Mouse (Mus musculus) liver, embryonic 12.5 days (tissue): Measurements from ENCODE around the gene Wdr25. TPM values are rescaled to one million over a fixed set of nuclear protein-coding genes. Genes with fewer than 3 reads are reported as not detected.

ENCODE experiments used
- ATAC-seq: fragments of 200-750 bp; cut with Nextera tagmentation; 2 replicates; pipeline ENCODE4 v1.8.0; 2017; ENCODE audit warnings: moderate number of reproducible peaks, mild to moderate bottlenecking, moderate library complexity
- H3K27ac ChIP-seq: fragments of 300-500 bp; sonication (generic); 2 replicates; pipeline ENCODE4 v1.5.1; 2016; ENCODE audit warnings: mild to moderate bottlenecking
- H3K27me3 ChIP-seq: fragments of 300-500 bp; sonication (generic); replicated peaks from 2 replicates; pipeline ENCODE4 v1.6.1; 2016; ENCODE audit warnings: mild to moderate bottlenecking, moderate library complexity
- H3K36me3 ChIP-seq: fragments of 300-500 bp; sonication (generic); 2 replicates; pipeline ENCODE4 v1.6.1; 2016; ENCODE audit warnings: mild to moderate bottlenecking, moderate library complexity
- H3K4me1 ChIP-seq: fragments of 300-500 bp; sonication (generic); 2 replicates; pipeline ENCODE4 v1.6.1; 2016
- H3K4me2 ChIP-seq: fragments of 300-500 bp; sonication (generic); 2 replicates; pipeline ENCODE4 v1.6.1; 2016; ENCODE audit warnings: mild to moderate bottlenecking, moderate library complexity
- H3K4me3 ChIP-seq: fragments of 300-500 bp; sonication (generic); 2 replicates; pipeline ENCODE4 v1.5.1; 2016; ENCODE audit warnings: mild to moderate bottlenecking, moderate library complexity
- H3K9ac ChIP-seq: fragments of 300-500 bp; sonication (generic); 2 replicates; pipeline ENCODE4 v1.6.1; 2016; ENCODE audit warnings: mild to moderate bottlenecking, moderate library complexity
- H3K9me3 ChIP-seq: fragments of 300-500 bp; sonication (generic); replicated peaks from 2 replicates; pipeline ENCODE4 v1.6.1; 2016; ENCODE audit warnings: mild to moderate bottlenecking, moderate library complexity
- WGBS: fragments of 180-500 bp; shearing (Covaris S2); methylation state at CpG from one replicate; pipeline ENCODE4 v1.1.7; 2016; ENCODE audit not compliant: insufficient replicate concordance; 5-methylcytosine and 5-hydroxymethylcytosine counted together
- polyA plus RNA-seq: library from polyadenylated mRNA; unstranded; fragments of >200 nt; fragmentation: Nextera tagmentation; extraction: Ambion mirVana; gene quantifications from 2 replicates; pipeline ENCODE4 v1.2.1, GENCODE M21; 2016

Gene Wdr25
- polyA plus RNA-seq, 1 experiment from 2014 or later: 5.3 TPM

DNA sequence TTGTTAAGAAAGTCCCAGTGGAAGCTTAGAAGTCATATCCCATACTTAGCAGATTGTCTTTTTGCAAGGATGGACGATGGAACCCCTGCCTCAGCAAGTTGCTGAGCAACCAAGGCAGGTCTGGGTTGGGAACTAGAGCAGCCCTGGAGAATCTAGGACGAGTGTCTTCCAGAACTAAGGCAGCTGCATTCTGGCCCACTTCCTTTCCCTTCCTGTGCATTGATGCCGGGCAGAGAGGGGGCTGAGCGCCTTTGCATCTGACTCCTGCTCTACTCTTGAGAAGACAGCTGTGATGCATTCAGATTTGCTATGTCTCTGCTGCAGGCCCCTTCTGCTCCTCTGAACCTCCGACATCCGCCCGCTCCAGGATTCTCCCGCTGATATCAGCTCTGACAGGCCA, 103.8 kb downstream of the Wdr25 start:
- WGBS: 70% methylated on average over 8 of the region's 8 CpGs
- no peaks in the 10 kb centered on the region for H3K4me1 ChIP-seq
- ATAC-seq: no peak
- H3K36me3 ChIP-seq: no peaks in the 10 kb centered on the region
- H3K9ac ChIP-seq: no peak overlapping the region
- no peaks in the 10 kb centered on the region for H3K9me3 ChIP-seq
- H3K27me3 ChIP-seq: peaks cover 5% of the 10 kb centered on the region
- H3K27ac ChIP-seq: no peak overlapping the region
- no peak overlapping the region for H3K4me2 ChIP-seq
- H3K4me3 ChIP-seq: no peak overlapping the region

DNA sequence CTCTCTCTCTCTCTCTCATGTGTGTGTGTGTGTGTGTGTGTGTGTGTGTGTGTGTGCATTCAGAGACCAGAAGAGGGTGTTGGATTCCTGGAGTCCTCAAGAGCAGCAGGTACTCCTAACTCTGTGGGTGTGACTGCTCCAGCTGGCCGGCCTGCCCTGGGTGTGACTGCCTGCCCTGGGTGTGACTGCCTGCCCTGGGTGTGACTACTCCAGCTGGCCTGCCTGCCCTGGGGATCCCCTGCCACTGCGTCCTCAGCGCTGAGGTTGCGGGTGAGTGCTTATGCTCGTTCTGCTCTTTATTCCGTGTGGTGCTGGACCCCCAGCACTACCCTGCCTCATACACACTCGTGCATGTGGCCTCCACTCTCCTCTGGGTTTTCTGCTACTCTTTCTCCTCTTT, 109.5 kb downstream of the Wdr25 start:
- WGBS: 69% methylated on average over 7 of the region's 7 CpGs
- ATAC-seq: no peak

DNA sequence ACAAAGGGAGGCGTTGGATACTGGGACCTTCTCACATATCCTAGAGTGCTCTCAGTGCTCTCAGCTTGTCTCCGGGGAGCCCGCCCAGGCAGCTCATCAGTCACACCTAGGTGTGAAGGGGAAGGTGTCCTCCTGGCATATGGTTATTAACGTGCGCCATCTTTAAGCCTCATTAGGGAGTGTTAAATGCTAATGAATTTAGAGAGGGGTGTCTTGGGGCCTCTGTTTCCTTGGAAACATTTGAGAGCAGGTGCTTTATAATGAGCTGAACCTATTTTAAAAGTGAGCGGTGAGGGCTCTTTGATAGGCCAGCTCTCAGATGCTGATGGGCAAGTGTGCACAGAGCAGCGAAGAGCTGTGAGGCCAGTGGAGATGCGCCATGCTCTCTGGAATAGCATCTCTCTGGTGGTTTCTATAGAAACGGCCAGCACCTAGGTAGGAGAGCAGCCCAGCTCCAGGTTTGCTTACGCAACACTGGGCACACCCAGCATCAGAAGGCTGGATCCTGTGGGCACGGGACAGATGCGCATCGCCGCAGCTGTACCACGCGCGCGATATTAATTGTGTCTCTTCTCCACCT, 116.7 kb downstream of the Wdr25 start:
- no peak overlapping the region for H3K4me3 ChIP-seq
- no peak overlapping the region for H3K9ac ChIP-seq
- H3K9me3 ChIP-seq: no peaks in the 10 kb centered on the region
- H3K4me1 ChIP-seq: no peaks in the 10 kb centered on the region
- H3K27ac ChIP-seq: no peak overlapping the region
- WGBS: 79% methylated on average over 18 of the region's 18 CpGs
- ATAC-seq: no peak
- no peak overlapping the region for H3K4me2 ChIP-seq
- H3K36me3 ChIP-seq: no peaks in the 10 kb centered on the region
- no peaks in the 10 kb centered on the region for H3K27me3 ChIP-seq

More for the DNA sequence above, 109.5 kb downstream of the Wdr25 start:
- Histone ChIP-seq H3K27me3 (no peaks in the 10 kb centered on the region), H3K9ac (no peak overlapping the region), H3K4me2 (no peak overlapping the region), H3K9me3 (no peaks in the 10 kb centered on the region), H3K4me1 (no peaks in the 10 kb centered on the region), H3K4me3 (no peak overlapping the region), H3K27ac (no peak overlapping the region), H3K36me3 (no peaks in the 10 kb centered on the region)

DNA sequence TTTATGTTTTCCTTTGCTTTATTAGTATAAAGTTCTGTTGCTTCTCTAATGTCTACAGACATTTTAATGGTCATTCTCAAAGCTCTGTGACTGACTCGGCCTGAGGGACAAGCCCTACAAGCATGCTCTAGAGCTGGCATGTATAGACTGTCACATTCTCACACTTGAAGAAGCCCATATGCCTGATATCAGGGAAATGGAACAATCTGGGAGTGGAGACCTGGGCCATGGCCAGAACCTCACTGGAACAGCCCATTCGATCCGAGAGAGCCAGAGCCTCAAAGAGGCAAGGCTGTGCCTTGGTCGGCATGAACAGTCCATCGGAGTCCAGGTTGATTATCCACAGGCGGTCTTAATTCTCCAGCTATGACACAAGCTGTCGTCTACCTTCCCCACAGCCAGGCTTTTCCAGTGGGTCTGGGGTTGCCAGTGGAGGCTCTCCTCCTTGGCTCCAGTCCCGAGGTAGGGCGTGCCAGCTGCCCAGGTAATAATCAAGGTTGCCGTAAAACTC, 128.8 kb downstream of the Wdr25 start:
- Histone ChIP-seq H3K36me3 (peaks cover 8% of the 10 kb centered on the region), H3K4me1 (no peaks in the 10 kb centered on the region), H3K27me3 (no peaks in the 10 kb centered on the region), H3K4me3 (no peak overlapping the region), H3K4me2 (no peak overlapping the region), H3K9me3 (no peaks in the 10 kb centered on the region), H3K9ac (no peak overlapping the region), H3K27ac (no peak overlapping the region)
- no peak for ATAC-seq
- WGBS: 77% methylated on average over 10 of the region's 10 CpGs

DNA sequence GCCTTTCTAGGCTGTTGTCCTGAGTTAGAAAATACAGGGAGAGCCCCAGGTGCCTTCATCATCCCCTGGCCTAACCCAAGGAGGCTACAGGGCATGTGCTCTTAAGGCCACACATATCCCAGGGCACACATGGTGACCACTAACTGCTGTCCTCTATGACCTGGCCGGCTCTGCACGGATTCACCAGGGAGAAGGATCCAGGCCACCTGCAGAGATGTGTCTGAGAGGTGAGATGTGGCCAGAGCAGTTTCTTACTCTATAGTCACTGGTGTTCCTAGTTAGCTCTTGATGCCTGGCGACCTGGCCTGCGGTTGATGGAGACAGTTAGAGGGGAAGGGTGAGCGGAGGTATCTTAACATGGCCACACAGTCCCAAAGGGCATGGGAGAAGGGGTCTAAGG, 129.5 kb downstream of the Wdr25 start:
- 74% methylated on average over 5 of the region's 5 CpGs for whole genome bisulfite sequencing
- H3K9me3 ChIP-seq: no peaks in the 10 kb centered on the region
- H3K4me3 ChIP-seq: no peak overlapping the region
- H3K9ac ChIP-seq: no peak overlapping the region
- H3K27ac ChIP-seq: no peak overlapping the region
- no peak overlapping the region for H3K4me2 ChIP-seq
- H3K27me3 ChIP-seq: no peaks in the 10 kb centered on the region
- no peak for ATAC-seq
- H3K4me1 ChIP-seq: no peaks in the 10 kb centered on the region
- H3K36me3 ChIP-seq: peaks cover 8% of the 10 kb centered on the region

DNA sequence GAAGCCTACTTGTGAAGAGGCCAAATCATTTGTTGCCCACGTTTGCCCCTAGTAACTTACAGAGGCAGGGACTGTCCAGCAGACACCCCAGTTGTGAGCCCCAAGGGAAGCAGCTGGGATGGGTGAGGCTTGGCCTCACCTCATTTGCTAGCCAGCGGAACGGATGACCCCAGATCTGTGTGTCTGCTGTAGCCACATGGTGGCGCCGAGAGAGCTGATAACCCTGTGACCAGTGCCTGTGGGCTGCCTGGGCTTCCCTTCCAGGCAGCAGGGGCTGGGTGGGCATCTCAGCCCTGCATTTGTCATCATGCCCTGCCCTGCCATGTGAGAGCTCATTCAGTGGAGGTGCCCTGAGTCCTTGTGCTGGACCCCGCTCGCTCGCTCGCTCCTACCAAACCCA, 130.3 kb downstream of the Wdr25 start:
- no peak overlapping the region for H3K27ac ChIP-seq
- ATAC-seq: no peak
- no peaks in the 10 kb centered on the region for H3K9me3 ChIP-seq
- no peak overlapping the region for H3K9ac ChIP-seq
- H3K36me3 ChIP-seq: peaks cover 8% of the 10 kb centered on the region
- H3K27me3 ChIP-seq: no peaks in the 10 kb centered on the region
- no peaks in the 10 kb centered on the region for H3K4me1 ChIP-seq
- no peak overlapping the region for H3K4me3 ChIP-seq
- WGBS: 53% methylated on average over 9 of the region's 9 CpGs
- no peak overlapping the region for H3K4me2 ChIP-seq

DNA sequence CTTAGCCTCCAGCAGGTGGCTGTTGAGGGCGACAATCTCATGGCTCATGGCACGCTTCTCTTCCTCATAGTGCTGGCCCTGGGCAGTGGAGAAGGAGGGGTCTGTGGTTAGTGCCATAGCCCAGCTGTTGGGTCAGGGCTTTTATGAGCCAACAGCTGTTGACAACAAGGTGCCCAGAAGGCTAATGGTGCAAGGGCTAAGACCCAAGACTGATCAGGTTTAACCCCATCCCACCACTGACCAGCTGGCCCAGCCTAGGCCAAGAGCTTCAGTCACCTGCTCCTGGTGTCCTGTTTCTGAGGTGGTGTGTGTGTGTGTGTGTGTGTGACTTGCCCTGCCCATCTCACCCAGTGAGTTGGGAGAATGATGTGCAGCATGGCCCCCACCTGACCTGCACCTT, 143.6 kb downstream of the Wdr25 start:
- Histone ChIP-seq H3K4me1 (no peaks in the 10 kb centered on the region), H3K9ac (no peak overlapping the region), H3K4me2 (no peak overlapping the region), H3K36me3 (no peaks in the 10 kb centered on the region), H3K4me3 (no peak overlapping the region), H3K27me3 (peaks cover 52% of the 10 kb centered on the region), H3K27ac (no peak overlapping the region), H3K9me3 (no peaks in the 10 kb centered on the region)
- 71% methylated on average over 2 of the region's 2 CpGs for WGBS
- ATAC-seq: no peak

DNA sequence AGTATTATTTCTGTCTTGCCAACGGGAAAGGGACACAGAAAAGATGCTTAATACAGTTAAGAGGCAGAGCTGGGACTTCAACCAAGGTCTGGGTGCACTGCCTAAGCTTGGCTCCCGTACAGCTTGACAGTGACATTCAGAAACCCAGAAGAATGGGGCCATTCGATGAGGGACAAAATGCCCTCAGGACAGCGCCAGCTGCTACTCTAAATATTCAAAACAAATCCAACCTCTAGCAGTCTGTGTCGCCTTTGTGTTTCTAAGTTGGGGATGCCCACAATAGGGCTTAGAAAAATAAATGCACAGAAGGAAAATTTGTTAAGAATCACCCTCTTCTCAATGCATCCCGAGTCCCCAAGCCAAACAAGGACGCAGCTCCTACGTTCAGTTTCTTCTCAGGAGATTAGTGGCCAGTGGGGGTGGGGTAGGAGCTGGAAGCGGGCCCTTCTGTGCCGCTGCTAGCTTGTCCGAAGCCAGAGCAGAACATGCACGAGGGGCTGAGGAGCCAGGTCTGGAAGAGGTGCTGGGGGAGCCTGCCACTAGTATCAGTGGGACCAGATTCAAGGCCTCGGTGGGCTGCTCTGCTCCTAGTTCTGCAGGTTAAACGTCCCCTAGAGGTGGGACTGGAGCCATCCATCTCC, 144.9 kb downstream of the Wdr25 start:
- Histone ChIP-seq H3K9ac (no peak overlapping the region), H3K9me3 (no peaks in the 10 kb centered on the region), H3K27ac (no peak overlapping the region), H3K36me3 (no peaks in the 10 kb centered on the region), H3K27me3 (peaks cover 50% of the 10 kb centered on the region), H3K4me1 (no peaks in the 10 kb centered on the region), H3K4me3 (no peak overlapping the region), H3K4me2 (no peak overlapping the region)
- no peak for ATAC-seq
- 45% methylated on average over 14 of the region's 14 CpGs for WGBS

DNA sequence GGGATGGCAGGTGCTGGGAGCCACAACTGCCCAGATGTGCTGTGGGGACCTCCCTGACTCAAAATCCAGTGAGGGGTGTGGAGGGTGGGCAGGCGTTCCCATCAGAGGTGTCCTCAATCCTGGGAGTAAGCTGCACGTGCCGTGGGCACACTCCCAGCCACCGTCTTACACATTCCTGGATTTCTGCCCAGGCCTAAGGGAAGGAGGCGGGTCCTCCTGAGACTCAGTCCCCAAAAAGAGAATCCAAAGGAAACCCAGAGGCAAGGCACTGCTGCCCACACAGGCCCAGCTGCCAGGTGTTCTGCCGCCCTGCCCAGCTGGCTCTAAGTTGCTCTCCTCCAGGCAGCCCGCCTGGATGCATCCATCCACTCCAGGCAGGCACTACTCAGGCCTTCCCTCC, 145.9 kb downstream of the Wdr25 start:
- Histone ChIP-seq H3K9ac (no peak overlapping the region), H3K4me1 (no peaks in the 10 kb centered on the region), H3K36me3 (no peaks in the 10 kb centered on the region), H3K27ac (no peak overlapping the region), H3K9me3 (no peaks in the 10 kb centered on the region), H3K4me3 (no peak overlapping the region), H3K4me2 (no peak overlapping the region), H3K27me3 (peaks cover 43% of the 10 kb centered on the region)
- 57% methylated on average over 7 of the region's 7 CpGs for WGBS
- ATAC-seq: no peak

DNA sequence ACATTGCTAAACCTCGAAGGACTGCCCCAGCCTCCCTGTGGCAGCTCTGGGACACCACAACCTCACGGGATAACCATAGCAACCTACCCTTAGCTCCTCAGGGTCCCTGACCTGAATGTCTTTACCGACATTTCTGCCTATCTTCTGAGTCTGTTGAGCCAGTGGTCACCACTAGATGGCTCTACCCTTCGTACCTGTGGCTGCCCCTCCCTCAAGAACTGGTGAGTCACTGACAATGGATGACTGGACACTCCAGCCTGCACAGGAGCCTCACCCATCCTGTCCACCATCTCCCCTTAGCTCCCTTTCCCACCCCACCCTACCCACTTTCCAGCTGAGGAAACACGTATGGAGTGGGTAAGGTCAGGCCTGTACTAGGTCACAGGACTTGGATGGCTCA, 151.1 kb downstream of the Wdr25 start:
- Histone ChIP-seq H3K9ac (no peak overlapping the region), H3K27me3 (peaks cover 57% of the 10 kb centered on the region), H3K27ac (no peak overlapping the region), H3K4me2 (no peak overlapping the region), H3K4me3 (no peak overlapping the region), H3K4me1 (no peaks in the 10 kb centered on the region), H3K36me3 (no peaks in the 10 kb centered on the region), H3K9me3 (no peaks in the 10 kb centered on the region)
- no peak for ATAC-seq
- WGBS: 17% methylated on average over 5 of the region's 5 CpGs

DNA sequence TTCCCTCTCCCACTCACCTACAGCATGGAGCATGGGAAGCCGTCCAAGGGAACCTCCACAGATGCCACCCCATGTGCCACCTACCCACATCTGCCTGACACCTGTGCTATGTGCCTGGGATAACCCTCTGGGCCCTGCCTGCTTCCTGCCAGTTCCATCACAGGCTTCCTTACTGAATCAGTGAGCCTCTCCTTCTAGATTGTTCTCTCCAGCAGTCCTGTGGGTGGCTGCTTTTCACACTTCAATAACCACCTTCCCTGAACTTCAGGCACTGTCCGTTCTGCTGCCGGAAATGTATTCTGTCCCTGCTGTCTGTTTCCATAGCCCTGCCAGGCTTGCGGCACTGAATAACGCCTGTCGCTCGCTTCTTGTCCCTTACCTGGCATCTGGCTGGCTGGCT, 152.2 kb downstream of the Wdr25 start:
- WGBS: 72% methylated on average over 7 of the region's 7 CpGs
- H3K27ac ChIP-seq: no peak overlapping the region
- no peaks in the 10 kb centered on the region for H3K9me3 ChIP-seq
- H3K4me2 ChIP-seq: no peak overlapping the region
- ATAC-seq: no peak
- H3K4me3 ChIP-seq: no peak overlapping the region
- no peaks in the 10 kb centered on the region for H3K4me1 ChIP-seq
- no peaks in the 10 kb centered on the region for H3K36me3 ChIP-seq
- peaks cover 66% of the 10 kb centered on the region for H3K27me3 ChIP-seq
- no peak overlapping the region for H3K9ac ChIP-seq

DNA sequence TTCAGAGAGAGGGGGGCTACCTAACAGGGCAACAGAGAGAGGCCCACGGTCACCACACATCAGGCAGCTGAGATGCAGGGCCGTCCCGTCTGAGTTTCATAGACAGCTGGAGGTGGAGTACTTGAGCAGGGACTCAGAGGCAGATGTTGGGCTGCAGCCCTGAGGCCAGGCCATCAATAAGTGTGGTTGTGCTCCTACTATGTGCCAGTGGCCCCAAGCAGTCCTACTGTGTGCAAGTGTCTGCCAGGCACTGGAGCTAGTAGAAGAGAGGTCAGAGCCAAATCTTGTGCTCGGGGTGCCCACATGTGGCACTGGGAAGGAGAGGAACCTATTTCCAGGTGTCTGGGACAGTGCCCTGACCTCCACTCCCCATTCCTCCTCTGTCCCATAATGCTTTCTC, 156.5 kb downstream of the Wdr25 start:
- H3K4me2 ChIP-seq: no peak overlapping the region
- H3K27me3 ChIP-seq: peaks cover 86% of the 10 kb centered on the region
- no peaks in the 10 kb centered on the region for H3K9me3 ChIP-seq
- ATAC-seq: no peak
- H3K36me3 ChIP-seq: no peaks in the 10 kb centered on the region
- 76% methylated on average over 4 of the region's 4 CpGs for WGBS
- H3K4me1 ChIP-seq: no peaks in the 10 kb centered on the region
- no peak overlapping the region for H3K4me3 ChIP-seq
- H3K9ac ChIP-seq: no peak overlapping the region
- H3K27ac ChIP-seq: no peak overlapping the region
